Mouse (Mus musculus) frontal cortex, postnatal 14 days (tissue): ENCODE measurements around the gene Hist1h4n.
"Not testable (repeated sequence)": the region's sequence is repeated elsewhere in the genome, so short reads cannot be mapped to it uniquely, and the experiment has no call there.

Experiments used
- DNase-seq, 2 experiments: peaks; one replicate each; pipeline ENCODE4 v3.0.0; 2022; ENCODE audit warnings: low spot score in 2 of 2

The Hist1h4n gene

GRCm38 (mm10) chr13:21795584-21795983, 36.4 kb downstream of the Hist1h4n start:
- DNase-seq = no peak

DNA sequence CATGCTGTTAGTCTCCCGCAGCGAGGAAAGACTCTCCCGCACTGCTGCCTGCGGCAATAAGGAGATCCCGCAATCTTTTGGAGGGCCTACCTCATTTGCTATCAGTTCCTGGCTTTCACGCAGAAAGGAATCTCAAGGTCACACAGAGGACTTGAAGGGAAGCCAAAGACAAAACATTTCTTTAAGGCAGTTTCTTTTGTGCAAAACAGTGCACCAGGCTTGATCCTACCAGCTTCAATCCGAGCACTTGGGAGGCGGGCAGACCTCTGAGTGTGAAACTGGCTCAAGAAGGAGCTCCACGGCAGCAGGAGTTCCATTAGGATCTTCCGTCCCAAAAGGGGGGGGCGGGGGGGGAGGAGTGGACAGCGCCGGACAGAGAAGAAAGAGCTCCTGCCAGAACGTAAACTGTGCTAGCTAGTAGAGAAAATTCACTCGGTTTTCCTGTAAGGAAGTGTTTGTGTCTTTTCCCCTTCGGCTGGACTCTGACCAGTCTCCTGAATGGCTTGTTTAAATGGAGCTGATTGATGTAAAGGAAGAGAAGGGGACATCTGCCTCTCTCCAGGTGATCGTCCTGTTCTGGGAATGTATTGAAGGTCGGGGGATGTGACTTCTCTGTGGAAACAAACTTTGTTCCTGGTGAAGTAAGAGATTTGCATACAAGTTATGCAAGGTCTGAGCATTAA, 41.3 kb downstream of the Hist1h4n start:
- DNase-seq = no peak

- DNase-seq = no peak
Measured at GRCm38 (mm10) chr13:21789925-21790324, 42.1 kb downstream of the Hist1h4n start.

DNA sequence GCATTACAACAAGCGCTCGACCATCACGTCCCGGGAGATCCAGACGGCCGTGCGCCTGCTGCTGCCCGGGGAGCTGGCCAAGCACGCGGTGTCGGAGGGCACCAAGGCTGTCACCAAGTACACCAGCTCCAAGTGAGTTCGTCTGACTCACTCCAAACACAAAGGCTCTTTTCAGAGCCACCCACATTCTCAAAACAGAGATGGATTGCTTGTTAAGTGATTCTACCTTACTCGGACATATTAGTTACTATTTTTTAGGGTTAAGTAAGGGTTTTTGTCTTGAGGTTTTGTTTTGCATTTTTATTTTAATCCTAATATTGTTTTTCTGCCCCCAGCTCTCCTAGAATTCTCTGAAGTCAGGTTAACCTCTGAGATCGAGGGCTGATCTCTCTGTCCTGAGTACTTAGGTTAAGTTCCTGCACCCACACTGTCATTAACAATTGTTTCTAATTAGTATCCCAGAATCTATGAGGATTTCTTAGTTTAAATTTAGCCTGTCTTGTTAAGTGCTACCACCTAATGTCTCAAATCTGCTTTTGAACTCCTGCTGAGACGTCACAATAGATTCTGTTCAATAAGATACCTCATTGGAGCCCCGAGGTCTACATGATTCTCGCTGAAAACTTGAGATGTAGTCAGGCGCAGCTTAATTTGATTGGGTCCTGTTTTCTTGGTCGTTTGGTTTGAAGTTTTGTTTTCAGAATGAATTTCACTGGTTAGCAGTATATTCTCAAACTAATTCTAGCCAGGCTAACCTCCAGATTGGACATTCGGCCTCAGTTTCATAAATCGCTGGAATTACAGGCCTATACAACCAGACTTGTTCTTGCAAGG, 44.0 kb downstream of the Hist1h4n start:
- DNase-seq = no peak

DNA sequence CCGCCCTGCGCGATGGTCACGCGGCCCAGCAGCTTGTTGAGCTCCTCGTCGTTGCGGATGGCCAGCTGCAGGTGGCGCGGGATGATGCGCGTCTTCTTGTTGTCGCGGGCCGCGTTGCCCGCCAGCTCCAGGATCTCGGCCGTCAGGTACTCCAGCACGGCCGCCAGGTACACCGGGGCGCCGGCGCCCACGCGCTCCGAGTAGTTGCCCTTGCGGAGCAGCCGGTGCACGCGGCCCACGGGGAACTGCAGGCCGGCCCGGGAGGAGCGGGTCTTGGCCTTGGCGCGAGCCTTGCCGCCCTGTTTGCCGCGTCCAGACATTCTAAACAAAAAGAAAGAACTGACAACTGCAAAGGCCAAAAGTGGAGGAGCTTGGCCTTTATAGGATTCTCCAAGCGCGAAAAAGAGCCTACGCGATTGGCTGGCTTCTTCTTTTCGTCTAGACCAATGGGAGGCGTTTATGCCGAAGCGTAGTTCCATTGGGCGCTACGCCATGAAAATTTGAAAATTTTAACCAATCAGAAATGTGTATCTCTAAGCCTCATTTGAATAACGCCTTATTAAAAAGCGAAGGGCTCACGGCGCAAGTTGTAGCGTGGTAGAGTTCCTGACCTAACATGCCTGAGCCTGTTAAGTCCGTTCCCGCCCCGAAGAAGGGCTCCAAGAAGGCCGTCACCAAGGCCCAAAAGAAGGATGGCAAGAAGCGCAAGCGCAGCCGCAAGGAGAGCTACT, 44.9 kb downstream of the Hist1h4n start, which contains the start of the genes Hist1h2an and Hist1h2bp:
Hist1h2an (minus strand) TSS at position 320 of the 731 bp plus-strand sequence.
Hist1h2bp (plus strand) TSS at position 563 of the 731 bp plus-strand sequence.
- peak; percentile 82 to 90 for DNase-seq

- DNase-seq = no peak
Measured at GRCm38 (mm10) chr13:21786189-21786898, 45.7 kb downstream of the Hist1h4n start.

GRCm38 (mm10) chr13:21784311-21784710, 47.7 kb downstream of the Hist1h4n start:
- DNase-seq = no peak

DNA sequence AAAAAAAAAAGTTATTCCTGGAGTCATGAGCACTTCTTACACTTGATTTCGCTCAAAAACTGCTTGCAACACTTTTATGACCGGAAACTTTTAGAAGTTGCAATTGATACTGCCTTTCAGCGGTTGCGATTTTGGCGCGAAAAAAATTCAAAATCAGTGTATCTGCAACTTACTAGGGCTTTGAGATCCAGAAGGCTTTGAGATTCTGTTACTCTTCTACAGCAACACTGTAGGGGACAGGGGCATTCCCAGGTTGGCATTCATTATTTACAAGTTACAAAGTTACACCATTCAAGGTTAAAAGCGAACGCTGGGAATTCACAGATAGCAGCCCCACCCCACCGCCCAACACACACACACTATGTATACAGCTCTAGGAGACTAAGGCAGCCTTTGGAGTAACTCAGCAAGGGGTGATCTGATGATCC, 48.2 kb downstream of the Hist1h4n start:
- DNase-seq = no peak

GRCm38 (mm10) chr13:21783255-21783617, 48.8 kb downstream of the Hist1h4n start, which contains the start of gene Hist1h3i:
Hist1h3i (minus strand) TSS chr13:21783370.
- DNase-seq = peak; percentile 19 to 29

DNA sequence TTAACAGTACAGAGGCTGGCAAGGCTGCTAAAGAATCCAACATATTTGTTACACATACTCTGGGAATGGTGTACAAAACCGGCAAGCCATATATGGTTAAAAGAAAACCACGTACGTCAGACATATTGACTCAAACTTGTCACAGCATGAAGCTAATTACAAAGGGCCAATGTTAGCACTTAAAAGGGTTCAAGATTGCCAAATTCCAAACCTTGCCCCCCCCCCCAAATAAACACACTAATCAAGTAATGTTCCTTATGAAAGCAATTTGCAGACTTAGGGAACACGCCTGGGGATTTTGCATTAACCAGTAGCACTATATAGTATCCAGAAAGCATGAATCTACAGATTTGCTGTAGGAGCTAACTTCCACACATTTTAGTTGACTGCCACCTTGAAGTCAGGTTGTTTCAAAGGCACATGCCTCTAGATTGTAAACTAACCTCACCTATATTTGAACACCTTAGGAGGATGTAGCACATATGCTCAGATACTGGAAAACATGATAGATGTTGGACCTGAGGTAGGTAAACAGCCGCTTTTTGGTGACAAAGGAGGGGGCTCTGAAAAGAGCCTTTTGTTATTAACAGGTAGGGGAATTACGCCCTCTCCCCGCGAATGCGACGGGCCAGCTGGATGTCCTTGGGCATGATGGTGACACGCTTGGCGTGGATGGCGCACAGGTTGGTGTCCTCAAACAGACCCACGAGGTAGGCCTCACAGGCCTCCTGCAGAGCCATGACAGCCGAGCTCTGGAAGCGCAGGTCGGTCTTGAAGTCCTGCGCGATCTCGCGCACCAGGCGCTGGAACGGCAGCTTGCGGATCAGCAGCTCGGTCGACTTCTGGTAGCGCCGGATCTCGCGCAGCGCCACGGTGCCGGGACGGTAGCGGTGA, 49.4 kb downstream of the Hist1h4n start:
- DNase-seq = not testable (repeated sequence)
